29 mouse cellular contexts compared by ENCODE assay signal in the genomic region with DNA sequence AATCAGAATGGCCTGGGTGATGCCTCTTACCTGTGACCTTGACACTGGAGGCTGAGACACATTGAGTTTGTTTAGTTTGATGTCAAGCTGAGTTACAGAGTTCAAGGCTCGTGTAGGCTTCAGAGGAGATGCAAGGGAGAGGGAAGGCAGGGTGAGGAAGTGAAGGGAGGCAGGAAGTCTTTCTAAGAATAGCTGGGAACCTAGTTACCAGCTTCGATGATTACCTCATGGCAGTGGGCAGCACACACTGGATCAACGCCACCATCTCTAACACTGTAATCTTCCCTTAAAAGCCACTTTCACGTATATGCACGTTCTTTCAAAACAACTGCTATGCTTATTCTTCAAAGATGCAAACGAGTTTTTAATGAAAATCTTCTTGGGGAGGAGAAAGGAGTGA. TPM values are rescaled to one million over a fixed set of nuclear protein-coding genes. Genes with fewer than 3 reads are reported as not detected.
DNase-seq lines count a peak whose midpoint lies in the region; ATAC-seq and TF ChIP-seq lines count a peak whose summit lies in the region.
"Had no signal": no experiment of that assay in that cellular context is flagged by ENCODE, and none has a peak within 500 bp of the region (broad histone marks: within the 10 kb centered on the region; RNA-seq: fewer than 3 reads in every experiment).

No protein-coding gene starts in this region.

- H3K36me3 ChIP-seq in heart, embryonic 13.5 days: peaks cover 63% of the 10 kb centered on the region
- H3K36me3 ChIP-seq in intestine, embryonic 16.5 days (ENCODE audit: control insufficient read depth, insufficient read depth, low read length): peaks cover 17% of the 10 kb centered on the region
- H3K36me3 ChIP-seq in myocyte (ENCODE audit: control insufficient read depth, insufficient read depth): peaks cover 1% of the 10 kb centered on the region

- no peaks in the 10 kb centered on the region for H3K27me3 ChIP-seq in heart, embryonic 13.5 days (replicated peaks)
- H3K27me3 ChIP-seq in intestine, embryonic 16.5 days (replicated peaks; ENCODE audit: control insufficient read depth, insufficient read depth, low read length): no peaks in the 10 kb centered on the region
- H3K27me3 ChIP-seq in myocyte (ENCODE audit: control insufficient read depth, insufficient read depth, insufficient read length): no peaks in the 10 kb centered on the region
- H3K27me3 ChIP-seq: forebrain, embryonic 12.5 days; hindbrain, embryonic 15.5 days; liver, embryonic 12.5 days; midbrain, embryonic 13.5 days had no signal

- no peak for TF ChIP-seq POLR2A in myocyte (IDR thresholded peaks at IDR 0.05; ENCODE audit: insufficient read length, low read depth)

- DNase-seq in heart, adult 18-20 months: no peak
- peak; percentile 35 for DNase-seq in ZHBTc4 (ENCODE audit: low read depth, low spot score)
- no peak for DNase-seq in cerebellum, adult 11-12 months
- no peak for DNase-seq in right cerebral cortex, postnatal 36 days (ENCODE audit: low spot score in 2 of 2)
- DNase-seq: adrenal gland, postnatal 10 days; cerebellum, adult 11 months; cerebellum, adult 9-11 months; forebrain, postnatal 0 days; gastrocnemius, postnatal 14 days; heart, adult 11 months; heart, postnatal 10 days; kidney, postnatal 4 days; layer of hippocampus, postnatal 36 days; left cerebral cortex, postnatal 4 days; right cerebral cortex, adult 18-20 months; right cerebral cortex, postnatal 4 days; thymus, postnatal 14 days had no signal

- no peak overlapping the region for H3ac ChIP-seq in myocyte (ENCODE audit: control insufficient read depth, insufficient read length)

- no peak overlapping the region for H3K4me2 ChIP-seq in heart, embryonic 13.5 days
- H3K4me2 ChIP-seq in intestine, embryonic 16.5 days (ENCODE audit: low read depth, low read length): no peak overlapping the region
- H3K4me2 ChIP-seq in myocyte (ENCODE audit: low read depth): peak overlapping the region; percentile 1
- H3K4me2 ChIP-seq: forebrain, embryonic 12.5 days; heart, embryonic 11.5 days; hindbrain, embryonic 15.5 days; liver, embryonic 12.5 days; midbrain, embryonic 13.5 days had no signal

- no peak overlapping the region for H3K9ac ChIP-seq in heart, embryonic 13.5 days
- H3K9ac ChIP-seq in intestine, embryonic 16.5 days (ENCODE audit: low read depth, low read length): no peak overlapping the region
- H3K9ac ChIP-seq: forebrain, embryonic 12.5 days; forebrain, postnatal 0 days; hindbrain, embryonic 15.5 days; liver, embryonic 12.5 days; liver, postnatal 0 days; midbrain, embryonic 13.5 days had no signal

- no peak overlapping the region for H3K4me3 ChIP-seq in heart, embryonic 13.5 days
- no peak overlapping the region for H3K4me3 ChIP-seq in intestine, embryonic 16.5 days (ENCODE audit: low read length)
- H3K4me3 ChIP-seq in myocyte: no peak overlapping the region
- H3K4me3 ChIP-seq: erythroblast, embryonic 14.5 days; forebrain, embryonic 12.5 days; hindbrain, embryonic 10.5 days; hindbrain, embryonic 15.5 days; liver, embryonic 12.5 days; midbrain, embryonic 13.5 days had no signal

- peaks cover 6% of the 10 kb centered on the region for H3K79me2 ChIP-seq in myocyte (ENCODE audit: control insufficient read depth, insufficient read depth)

- H3K4me1 ChIP-seq in heart, embryonic 13.5 days: peaks cover 26% of the 10 kb centered on the region
- H3K4me1 ChIP-seq in intestine, embryonic 16.5 days (ENCODE audit: control insufficient read depth, insufficient read depth, low read length): peaks cover 20% of the 10 kb centered on the region
- H3K4me1 ChIP-seq: forebrain, embryonic 12.5 days; hindbrain, embryonic 15.5 days; midbrain, embryonic 13.5 days had no signal

- WGBS in heart, embryonic 13.5 days: 47% methylated on average over 6 of the region's 6 CpGs
- 64% methylated on average over 6 of the region's 6 CpGs for WGBS in intestine, embryonic 16.5 days

- ATAC-seq in heart, embryonic 13.5 days (ENCODE audit: extremely low read depth, insufficient number of reproducible peaks, low FRiP score, low TSS enrichment): no peak
- 0 out of 2 replicates have a peak, but pooled peaks have one; percentile 10 for ATAC-seq in intestine, embryonic 16.5 days
- no peak for ATAC-seq in inflammation-experienced regulatory T-cells, adult 6 months
- ATAC-seq: forebrain, postnatal 0 days; midbrain, embryonic 13.5 days had no signal

- H3K9me3 ChIP-seq in heart, embryonic 13.5 days: no peaks in the 10 kb centered on the region
- no peaks in the 10 kb centered on the region for H3K9me3 ChIP-seq in intestine, embryonic 16.5 days (ENCODE audit: control insufficient read depth, low read length)
- H3K9me3 ChIP-seq: forebrain, embryonic 12.5 days; hindbrain, embryonic 10.5 days; hindbrain, embryonic 15.5 days; liver, embryonic 12.5 days; midbrain, embryonic 13.5 days had no signal

- peak overlapping the region; percentile 50 for H3K27ac ChIP-seq in heart, embryonic 13.5 days (replicated peaks)
- H3K27ac ChIP-seq in intestine, embryonic 16.5 days (ENCODE audit: low read length): peak overlapping the region; percentile 15; the same call in 1 of the 2 replicates
- H3K27ac ChIP-seq: forebrain, embryonic 12.5 days; hindbrain, embryonic 10.5 days; hindbrain, embryonic 15.5 days; liver, embryonic 12.5 days; midbrain, embryonic 13.5 days had no signal

TF ChIP-seq in myocyte, 11 proteins besides CTCF, POLR2A, EP300 and RAD21:
- TF ChIP-seq REST (IDR thresholded peaks at IDR 0.05; ENCODE audit: insufficient read depth, insufficient read length) (no peak), E2F4 (IDR thresholded peaks at IDR 0.05; ENCODE audit: insufficient read depth) (no peak), SRF (IDR thresholded peaks at IDR 0.05; ENCODE audit: control insufficient read depth, insufficient read length, low read depth) (no peak), TCF12 (IDR thresholded peaks at IDR 0.05; ENCODE audit: insufficient read depth, poor library complexity, severe bottlenecking) (no peak), MYOD1 (IDR thresholded peaks at IDR 0.05; ENCODE audit: control insufficient read depth in 1 of 3, insufficient read length in 2 of 3, low read depth in 2 of 3) (no peak), USF1 (IDR thresholded peaks at IDR 0.05; ENCODE audit: low read depth) (no peak), POLR2AphosphoS2 (IDR thresholded peaks at IDR 0.05; ENCODE audit: insufficient read length, low read depth) (no peak), TCF3 (IDR thresholded peaks at IDR 0.05; ENCODE audit: insufficient read length, low read depth) (no peak), MAX (IDR thresholded peaks at IDR 0.05; ENCODE audit: low read depth) (no peak), MYOG (IDR thresholded peaks at IDR 0.05; ENCODE audit: control insufficient read depth in 1 of 3, insufficient read depth in 1 of 3, insufficient read length in 2 of 3, low read depth in 2 of 3) (no peak), CEBPB (IDR thresholded peaks at IDR 0.05; ENCODE audit: insufficient read depth, poor library complexity, severe bottlenecking) (no peak)
TF ChIP-seq in myocyte: peak in this region for 0.

RNA-seq across cellular contexts. Expression of a gene that starts 36.9 kb away (rescaled TPM):
- 11.0 and 11.1 TPM in 2 replicates for polyA plus RNA-seq in heart, embryonic 13.5 days (2015; fragmentation: Nextera tagmentation; extraction: Ambion mirVana)
- 10 to 100 TPM; 16.8 to 17.1 TPM for total RNA-seq in heart, adult 18-20 months (2021)
- polyA plus RNA-seq in intestine, embryonic 16.5 days (2015; fragmentation: Nextera tagmentation; extraction: Ambion mirVana): 26.7 and 33.7 TPM in 2 replicates
- polyA plus RNA-seq in myocyte (2012; fragmentation: generic; extraction: Trizol): 11.9 TPM
- 1 to 10 TPM; 4.5 to 6.7 (median 5.8) TPM for polyA plus RNA-seq in inflammation-experienced regulatory T-cells, adult 6 months (2017; shearing (Covaris generic))
